Mouse (Mus musculus) kidney, adult 2 months (tissue): Measurements from ENCODE around the gene Cog1.

ENCODE experiments used
- CTCF ChIP-seq: fragments of 200-500 bp; conservative IDR thresholded peaks from 2 replicates; pipeline ENCODE4 v1.5.1; 2011; ENCODE audit warnings: low read depth, mild to moderate bottlenecking, control low read depth, low read length, moderate library complexity, mixed read lengths; ENCODE audit not compliant: insufficient read depth, insufficient read length
- POLR2A ChIP-seq: fragments of 200-500 bp; IDR thresholded peaks from one replicate; pipeline ENCODE4 v1.6.1; 2011; ENCODE audit warnings: low read depth, low read length, control low read depth

DNA sequence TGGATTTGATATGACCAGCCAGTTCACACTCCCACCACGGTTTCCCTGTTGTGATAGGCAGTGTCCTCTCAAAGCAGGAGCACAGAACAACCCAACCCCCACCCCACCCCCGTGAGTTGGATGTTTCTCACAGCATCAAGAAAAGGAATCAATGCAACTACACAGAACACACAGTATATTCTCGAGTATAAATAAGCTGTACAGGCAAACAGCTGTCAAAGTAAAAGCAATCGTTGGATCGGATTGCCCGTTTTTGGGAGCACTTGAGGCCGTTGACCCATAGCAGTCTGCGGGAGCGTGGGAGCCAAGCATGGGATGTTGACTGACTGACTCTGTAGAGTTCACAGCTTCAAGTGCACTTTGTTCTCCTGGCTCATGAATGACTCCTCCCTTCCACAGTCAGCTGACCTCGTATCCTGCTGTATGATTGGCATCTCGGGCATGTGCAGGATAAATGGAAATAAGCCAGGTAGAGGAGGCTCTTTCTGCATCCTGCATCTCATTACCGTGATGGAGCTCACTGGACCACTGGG lies 49.1 kb downstream of the Cog1 start:
- TF ChIP-seq CTCF: no peak
- TF ChIP-seq POLR2A: no peak
